Mouse (Mus musculus) heart, adult 11 months (tissue): ENCODE measurements around the gene Ralb.

Experiments
- DNase-seq: peaks from one replicate; pipeline ENCODE4 v3.0.0; 2022

The Ralb gene

GRCm38 (mm10) chr1:119490765-119491164, 13.8 kb downstream of the Ralb start:
- DNase-seq, result no peak

GRCm38 (mm10) chr1:119487917-119488590, 16.5 kb downstream of the Ralb start:
- DNase-seq, result peak; percentile 87

GRCm38 (mm10) chr1:119485825-119486224, 18.8 kb downstream of the Ralb start:
- DNase-seq, result no peak

- DNase-seq, result no peak
Measured at GRCm38 (mm10) chr1:119484457-119484856, 20.1 kb downstream of the Ralb start.

- no peak for DNase-seq
Measured at GRCm38 (mm10) chr1:119482891-119483290, 21.7 kb downstream of the Ralb start.

- DNase-seq, result no peak
Measured at GRCm38 (mm10) chr1:119481205-119481932, 23.2 kb downstream of the Ralb start.

- peak; percentile 85 for DNase-seq
Measured at GRCm38 (mm10) chr1:119480678-119481077, 23.9 kb downstream of the Ralb start.

GRCm38 (mm10) chr1:119479641-119480040, 25.0 kb downstream of the Ralb start:
- DNase-seq, result no peak

GRCm38 (mm10) chr1:119476905-119477353, 27.7 kb downstream of the Ralb start:
- DNase-seq, result peak; percentile 81

- DNase-seq, result peak; percentile 82
Measured at GRCm38 (mm10) chr1:119474671-119475070, 29.9 kb downstream of the Ralb start.

GRCm38 (mm10) chr1:119472648-119473047, 31.9 kb downstream of the Ralb start:
- peak; percentile 88 for DNase-seq

GRCm38 (mm10) chr1:119471793-119472396, 32.7 kb downstream of the Ralb start:
- peak; percentile 81 for DNase-seq

- DNase-seq, result no peak
Measured at GRCm38 (mm10) chr1:119463386-119463785, 41.2 kb downstream of the Ralb start.

- DNase-seq, result no peak
Measured at GRCm38 (mm10) chr1:119460062-119460461, 44.5 kb downstream of the Ralb start.

GRCm38 (mm10) chr1:119457993-119458605, 46.5 kb downstream of the Ralb start:
- peak; percentile 92 for DNase-seq

- DNase-seq, result no peak
Measured at GRCm38 (mm10) chr1:119457528-119457855, 47.1 kb downstream of the Ralb start.

- DNase-seq, result no peak
Measured at GRCm38 (mm10) chr1:119456671-119457527, 47.7 kb downstream of the Ralb start.

- no peak for DNase-seq
Measured at GRCm38 (mm10) chr1:119453731-119454130, 50.9 kb downstream of the Ralb start.

- no peak for DNase-seq
Measured at GRCm38 (mm10) chr1:119451417-119451816, 53.2 kb downstream of the Ralb start.

- DNase-seq, result peak; percentile 92
Measured at GRCm38 (mm10) chr1:119450651-119451345, 53.8 kb downstream of the Ralb start.

GRCm38 (mm10) chr1:119446753-119447283, 57.8 kb downstream of the Ralb start:
- DNase-seq, result peak; percentile 93
